ENCODE assay signal across 9 mouse cellular contexts in genomic region chr12:84862136-84862910, GRCm38 (mm10). TPM values are rescaled to one million over a fixed set of nuclear protein-coding genes. Genes with fewer than 3 reads are reported as not detected.
DNase-seq lines count a peak whose midpoint lies in the region; ATAC-seq lines count a peak whose summit lies in the region.
"Had no signal": no experiment of that assay in that cellular context is flagged by ENCODE, and none has a peak within 500 bp of the region (broad histone marks: within the 10 kb centered on the region; RNA-seq: fewer than 3 reads in every experiment).

No protein-coding gene starts in this region.

- intact Hi-C loops in gastrocnemius, postnatal 14 days (cut with DNase I; ENCODE audit: low total_unique reads), result no loop called here
- intact Hi-C loops in left cerebral cortex, postnatal 36 days (cut with DNase I), result no loop called here

- ATAC-seq in activated CD4-positive, CD25-positive, alpha-beta regulatory T cell, adult 4 months, result no peak

- peak; percentile 56 for DNase-seq in adrenal gland, adult 2 months
- DNase-seq in adrenal gland, adult 18-20 months (ENCODE audit: low spot score in 2 of 2), result no peak
- peak; percentile 76 for DNase-seq in lung, postnatal 10 days
- DNase-seq in lung, postnatal 36 days, result no peak
- peak; percentile 72 for DNase-seq in gastrocnemius, postnatal 14 days
- DNase-seq in lung, postnatal 14 days, result peak; percentile 44
- DNase-seq in left cerebral cortex, postnatal 36 days (ENCODE audit: low spot score in 2 of 2), result no peak
- DNase-seq: midbrain, embryonic 14.5 days had no signal

RNA-seq across cellular contexts. Expression of gene Ltbp2, which starts 14.0 kb away (rescaled TPM):
- 10 to 100 TPM in 1 of 2 experiments, 1 to 10 TPM in 1; 6.6 to 11.9 TPM for total RNA-seq in adrenal gland, adult 2 months (2021)
- 11.8 and 16.1 TPM in 2 replicates for polyA plus RNA-seq in adrenal gland, adult 2 months (2012; rRNA removed)
- 10 to 100 TPM in 1 of 2 experiments, 1 to 10 TPM in 1; 5.7 to 15.7 TPM for total RNA-seq in adrenal gland, adult 18-20 months (2021)
- total RNA-seq in gastrocnemius, postnatal 14 days (2021), result 1 to 10 TPM; 1.7 to 1.8 TPM
- total RNA-seq in left cerebral cortex, postnatal 36 days (2021), result under 1 TPM; 0.41 to 0.52 TPM
- not detected for polyA plus RNA-seq in activated CD4-positive, CD25-positive, alpha-beta regulatory T cell, adult 4 months (2017; shearing (Covaris generic))

Comparison
In these comparisons a context has a peak if more than half of its experiments do, and no peak if none do; other contexts are left out.
1. DNase-seq: peak in adrenal gland, adult 2 months (single experiment), lung, postnatal 10 days (single experiment), gastrocnemius, postnatal 14 days (single experiment) and lung, postnatal 14 days (single experiment); none in adrenal gland, adult 18-20 months (0 of 2), lung, postnatal 36 days (single experiment) and left cerebral cortex, postnatal 36 days (0 of 2).